ENCODE assay signal across 20 mouse cellular contexts in the genomic region with DNA sequence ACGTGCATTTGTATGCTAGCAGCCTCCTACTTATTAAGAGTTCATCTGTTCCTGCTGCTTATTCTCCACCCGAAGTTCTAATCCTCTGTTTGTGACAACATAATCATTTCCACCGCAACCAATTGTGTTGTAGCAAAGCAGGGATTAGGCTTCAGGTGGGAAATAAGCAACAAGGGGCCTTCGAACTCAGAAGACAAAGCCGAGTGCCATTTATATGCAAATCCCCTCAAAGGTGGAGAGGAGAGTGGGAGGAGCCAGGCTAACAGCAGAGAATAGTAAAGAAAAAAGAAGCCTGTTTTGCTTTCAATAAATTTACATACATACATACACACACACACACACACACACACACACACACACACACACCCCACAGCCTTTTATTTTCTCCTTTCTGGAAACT.
DNase-seq lines count a peak whose midpoint lies in the region; ATAC-seq and TF ChIP-seq lines count a peak whose summit lies in the region.
"Had no signal": no experiment of that assay in that cellular context is flagged by ENCODE, and none has a peak within 500 bp of the region (broad histone marks: within the 10 kb centered on the region; RNA-seq: fewer than 3 reads in every experiment).

No protein-coding gene starts in this region.

- no peak for DNase-seq in hindbrain, embryonic 10.5 days (ENCODE audit: low spot score)
- DNase-seq in R1 (ENCODE audit: low read depth, low spot score): peak; percentile 89
- peak; percentile 82 for DNase-seq in brain, embryonic 14.5 days (ENCODE audit: low read depth)
- no peak for DNase-seq in lung, postnatal 36 days
- no peak for DNase-seq in left cerebral cortex, postnatal 36 days (ENCODE audit: low spot score in 2 of 2)
- no peak for DNase-seq in thymus, postnatal 36 days
- DNase-seq: cerebellum, adult 8-10 months; right cerebral cortex, postnatal 25 days; thymus, adult 2 months had no signal

- H3K9me3 ChIP-seq in hindbrain, embryonic 12.5 days (replicated peaks): no peaks in the 10 kb centered on the region
- H3K9me3 ChIP-seq in hindbrain, embryonic 10.5 days: no peaks in the 10 kb centered on the region
- no peaks in the 10 kb centered on the region for H3K9me3 ChIP-seq in midbrain, embryonic 12.5 days
- H3K9me3 ChIP-seq: embryonic facial prominence, embryonic 15.5 days; heart, embryonic 10.5 days; hindbrain, embryonic 15.5 days; lung, embryonic 15.5 days; stomach, embryonic 15.5 days had no signal

- H3K4me2 ChIP-seq in hindbrain, embryonic 12.5 days (replicated peaks): no peak overlapping the region
- H3K4me2 ChIP-seq in midbrain, embryonic 12.5 days (replicated peaks): no peak overlapping the region
- H3K4me2 ChIP-seq: embryonic facial prominence, embryonic 15.5 days; hindbrain, embryonic 15.5 days; lung, embryonic 15.5 days; stomach, embryonic 15.5 days had no signal

- no peak for TF ChIP-seq POLR2A in brain, embryonic 14.5 days (IDR thresholded peaks at IDR 0.05; ENCODE audit: borderline replicate concordance, extremely low read depth, insufficient read depth, insufficient read length, poor library complexity, severe bottlenecking)

- intact Hi-C loops in left cerebral cortex, postnatal 36 days (cut with DNase I): no loop called here

- H3K36me3 ChIP-seq in hindbrain, embryonic 12.5 days: no peaks in the 10 kb centered on the region
- no peaks in the 10 kb centered on the region for H3K36me3 ChIP-seq in hindbrain, embryonic 10.5 days
- no peaks in the 10 kb centered on the region for H3K36me3 ChIP-seq in midbrain, embryonic 12.5 days
- H3K36me3 ChIP-seq: embryonic facial prominence, embryonic 15.5 days; heart, embryonic 10.5 days; hindbrain, embryonic 15.5 days; lung, embryonic 15.5 days; stomach, embryonic 15.5 days had no signal

- no peaks in the 10 kb centered on the region for H3K27me3 ChIP-seq in hindbrain, embryonic 12.5 days
- H3K27me3 ChIP-seq in hindbrain, embryonic 10.5 days (ENCODE audit: insufficient read depth, poor library complexity, severe bottlenecking): no peaks in the 10 kb centered on the region; the same call in 1 of the 2 replicates
- peaks cover 22% of the 10 kb centered on the region for H3K27me3 ChIP-seq in midbrain, embryonic 12.5 days
- H3K27me3 ChIP-seq: embryonic facial prominence, embryonic 15.5 days; hindbrain, embryonic 15.5 days; lung, embryonic 15.5 days; Patski; stomach, embryonic 15.5 days had no signal

- H3K27ac ChIP-seq in hindbrain, embryonic 12.5 days: no peak overlapping the region
- no peak overlapping the region for H3K27ac ChIP-seq in hindbrain, embryonic 10.5 days
- H3K27ac ChIP-seq in midbrain, embryonic 12.5 days (replicated peaks): no peak overlapping the region
- H3K27ac ChIP-seq: embryonic facial prominence, embryonic 15.5 days; heart, embryonic 10.5 days; hindbrain, embryonic 15.5 days; kidney, postnatal 0 days; liver, embryonic 14.5 days; lung, embryonic 15.5 days; stomach, embryonic 15.5 days had no signal

- H3K4me3 ChIP-seq in hindbrain, embryonic 12.5 days: no peak overlapping the region
- H3K4me3 ChIP-seq in hindbrain, embryonic 10.5 days: no peak overlapping the region
- no peak overlapping the region for H3K4me3 ChIP-seq in midbrain, embryonic 12.5 days
- H3K4me3 ChIP-seq: embryonic facial prominence, embryonic 15.5 days; heart, embryonic 10.5 days; hindbrain, embryonic 15.5 days; lung, embryonic 15.5 days; stomach, embryonic 15.5 days had no signal

- no peak overlapping the region for H3K9ac ChIP-seq in hindbrain, embryonic 12.5 days
- H3K9ac ChIP-seq in midbrain, embryonic 12.5 days (replicated peaks): no peak overlapping the region
- H3K9ac ChIP-seq: embryonic facial prominence, embryonic 15.5 days; hindbrain, embryonic 15.5 days; liver, embryonic 14.5 days; lung, embryonic 15.5 days; stomach, embryonic 15.5 days had no signal

- TF ChIP-seq CTCF in brain, embryonic 14.5 days (IDR thresholded peaks at IDR 0.05; ENCODE audit: borderline replicate concordance, extremely low read depth, insufficient read depth, insufficient read length): no peak

- 15% methylated on average over 5 of the region's 5 CpGs for WGBS in hindbrain, embryonic 12.5 days
- 17% methylated on average over 5 of the region's 5 CpGs for WGBS in hindbrain, embryonic 10.5 days
- WGBS in midbrain, embryonic 12.5 days: 4% methylated on average over 5 of the region's 5 CpGs

- peak; percentile 41 for ATAC-seq in hindbrain, embryonic 12.5 days (ENCODE audit: low FRiP score)
- peak; percentile 88 for ATAC-seq in midbrain, embryonic 12.5 days (ENCODE audit: low FRiP score, low read depth)
- ATAC-seq: intestine, postnatal 0 days; Patski had no signal

- H3K4me1 ChIP-seq in hindbrain, embryonic 12.5 days: peaks cover 9% of the 10 kb centered on the region
- H3K4me1 ChIP-seq in hindbrain, embryonic 10.5 days (replicated peaks): peaks cover 24% of the 10 kb centered on the region
- H3K4me1 ChIP-seq in midbrain, embryonic 12.5 days: peaks cover 28% of the 10 kb centered on the region
- H3K4me1 ChIP-seq: embryonic facial prominence, embryonic 15.5 days; heart, embryonic 10.5 days; lung, embryonic 15.5 days; stomach, embryonic 15.5 days had no signal

Comparison
In these comparisons a context has a peak if more than half of its experiments do, and no peak if none do; other contexts are left out.
1. DNase-seq: peak in R1 (single experiment) and brain, embryonic 14.5 days (single experiment); none in hindbrain, embryonic 10.5 days (single experiment), lung, postnatal 36 days (single experiment), left cerebral cortex, postnatal 36 days (0 of 2) and thymus, postnatal 36 days (0 of 2).